Mouse (Mus musculus) left cerebral cortex, postnatal 25 days (tissue): ENCODE results near the gene Rfx1. TPM values are rescaled to one million over a fixed set of nuclear protein-coding genes. Genes with fewer than 3 reads are reported as not detected.

Experiments used
- DNase-seq, 2 experiments: peaks; one replicate each; pipeline ENCODE4 v3.0.0; 2022; ENCODE audit warnings: low spot score in 2 of 2, mixed read lengths in 1 of 2
- intact Hi-C: fragments of 180-260 bp; cut with DNase I; formaldehyde crosslinking; loops from one replicate; pipeline ENCODE4 v1.15.1; 2025
- microRNA-seq, 2 experiments: library from miRNA; unstranded; fragments of <30 nt; microRNA quantifications; one replicate each; pipeline ENCODE4 v1.2.0; 2022
- total RNA-seq, 2 experiments: library from RNA; stranded (reverse); gene quantifications; 2 replicates each; pipeline ENCODE4 v1.2.3; 2021

The Rfx1 gene
- total RNA-seq, 2 experiments from 2014 or later = 21.4 to 24.4 TPM

GRCm38 (mm10) chr8:84127202-84127901, 60.7 kb downstream of the Rfx1 start:
- no peak for DNase-seq
- intact Hi-C loops = no loop called here

GRCm38 (mm10) chr8:84128277-84128676, 61.6 kb downstream of the Rfx1 start:
- no peak for DNase-seq
- intact Hi-C loops = no loop called here

- intact Hi-C loops = no loop called here
- DNase-seq = peak in 1 of 2 experiments; percentile 15
Measured at GRCm38 (mm10) chr8:84130806-84131205, 64.2 kb downstream of the Rfx1 start.

- intact Hi-C loops = no loop called here
Measured at GRCm38 (mm10) chr8:84132225-84132624, 65.6 kb downstream of the Rfx1 start.

DNA sequence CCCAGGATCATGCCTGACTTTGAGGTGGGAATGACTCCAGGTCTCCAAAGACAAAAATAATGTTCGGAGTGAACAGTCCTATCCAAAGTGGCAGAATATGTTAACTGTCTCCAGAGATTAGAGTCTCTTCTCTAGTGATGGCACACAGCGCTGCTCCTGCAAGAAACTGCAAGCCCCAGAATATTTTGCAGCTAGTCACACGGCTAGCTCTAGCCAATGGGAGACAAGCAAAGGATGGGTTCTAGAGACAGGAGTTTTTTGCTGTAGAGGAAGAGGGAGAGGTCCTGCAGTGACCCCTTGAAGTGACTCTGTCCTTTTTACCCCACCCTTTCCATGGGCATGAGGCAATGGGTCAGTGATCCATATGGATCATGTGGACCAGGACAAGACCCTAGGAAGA, 71.2 kb downstream of the Rfx1 start:
- no peak for DNase-seq
- intact Hi-C loops = no loop called here

More at GRCm38 (mm10) chr8:84132225-84132624, 65.6 kb downstream of the Rfx1 start:
- no peak for DNase-seq

DNA sequence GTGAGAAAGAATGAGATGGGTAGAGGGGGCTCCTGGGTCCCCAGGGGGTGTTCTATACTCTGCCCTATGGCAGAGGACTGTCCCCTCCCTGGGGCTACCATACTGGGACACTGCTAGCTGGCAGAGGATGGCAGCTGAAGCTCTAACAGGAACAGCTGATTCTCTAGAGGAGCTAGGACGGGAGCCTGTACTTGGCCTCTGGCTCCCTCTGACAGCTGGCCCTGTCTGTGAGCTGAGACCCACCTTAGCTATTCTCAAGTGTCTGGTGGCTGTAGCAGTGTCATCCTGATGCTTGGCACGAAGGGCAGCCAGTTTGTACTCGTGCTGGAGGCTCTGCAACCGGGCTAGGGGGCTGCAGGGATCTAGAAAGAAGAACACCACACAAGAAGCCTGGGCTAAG, 74.2 kb downstream of the Rfx1 start:
- intact Hi-C loops = no loop called here
- no peak for DNase-seq

DNA sequence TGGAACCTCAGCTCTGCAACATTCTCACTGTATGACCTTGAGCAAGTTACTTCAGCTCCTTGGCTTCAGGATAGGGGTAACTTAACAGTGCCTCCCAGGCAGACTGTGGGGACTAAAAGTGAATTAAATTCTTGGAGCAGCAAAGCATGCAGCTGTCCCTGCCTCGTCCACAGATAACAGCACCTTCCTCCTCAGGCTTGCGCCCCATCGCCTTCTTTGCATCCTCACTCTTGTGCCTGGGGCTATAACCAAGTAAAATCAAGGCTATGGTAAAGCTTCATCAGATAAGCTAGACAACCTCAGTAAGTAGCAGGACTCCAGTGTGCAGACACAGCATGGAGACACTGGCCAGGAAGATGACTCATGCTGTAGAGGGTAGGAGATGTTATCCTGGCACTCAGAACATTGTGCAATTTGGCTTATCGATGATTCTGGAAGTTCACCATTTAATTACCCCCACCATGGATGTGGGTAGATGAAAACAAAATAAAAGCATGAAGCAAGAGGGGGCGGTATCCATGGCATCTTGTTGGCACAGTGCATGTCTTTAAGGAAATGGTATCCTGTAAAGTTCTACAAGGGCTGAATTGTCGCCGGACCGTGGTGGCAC, 78.1 kb downstream of the Rfx1 start:
- peak in 1 of 2 experiments; percentile 27 for DNase-seq
- intact Hi-C loops = no loop called here

Small RNA genes within 50 kb of the gene (microRNA-seq; reads per million reads assigned to microRNA genes)
- gene Mir709 = 0 reads per million in 2 experiments

Other genes with a start within 250 kb of the Rfx1 start
- gene Adgrl1, start 166.7 kb upstream of the Rfx1 start, total RNA-seq = 100 to 1,000 TPM; 415 to 434 TPM
- gene Gm10644, start 111.6 kb upstream of the Rfx1 start, total RNA-seq = under 1 TPM; 0.32 to 0.41 TPM
- gene Asf1b, start 111.3 kb upstream of the Rfx1 start, total RNA-seq = under 1 TPM; 0.60 to 0.73 TPM
- gene Prkaca, start 93.8 kb upstream of the Rfx1 start, total RNA-seq = 100 to 1,000 TPM; 250 to 258 TPM
- gene Samd1, start 69.2 kb upstream of the Rfx1 start, total RNA-seq = 10 to 100 TPM; 40.7 to 46.8 TPM
- under 1 TPM; 0.37 to 0.62 TPM for gene 1700067K01Rik, start 65.3 kb upstream of the Rfx1 start, total RNA-seq
- 1 to 10 TPM; 1.3 to 2.1 TPM for gene 2210011C24Rik, start 54.7 kb upstream of the Rfx1 start, total RNA-seq
- gene Palm3, start 45.4 kb upstream of the Rfx1 start, total RNA-seq = 1 to 10 TPM; 1.2 to 1.4 TPM
- gene Il27ra, start 24.2 kb upstream of the Rfx1 start, total RNA-seq = under 1 TPM; 0.16 to 0.62 TPM
- not detected for gene Rln3, start 21.8 kb upstream of the Rfx1 start, total RNA-seq
- gene Gm10643, start 1.7 kb upstream of the Rfx1 start, total RNA-seq = 1 to 10 TPM; 3.4 to 4.2 TPM
- 10 to 100 TPM; 16.8 to 18.4 TPM for gene Dcaf15, start 37.9 kb downstream of the Rfx1 start, total RNA-seq
- not detected for gene Podnl1, start 59.2 kb downstream of the Rfx1 start, total RNA-seq
- gene Cc2d1a, start 81.1 kb downstream of the Rfx1 start, total RNA-seq = 10 to 100 TPM; 46.6 to 49.4 TPM
- gene 4930432K21Rik, start 81.2 kb downstream of the Rfx1 start, total RNA-seq = 1 to 10 TPM; 1.4 to 1.6 TPM
- gene Nanos3, start 118.4 kb downstream of the Rfx1 start, total RNA-seq = 1 to 10 TPM; 2.6 to 3.2 TPM
- gene Zswim4, start 170.2 kb downstream of the Rfx1 start, total RNA-seq = 10 to 100 TPM; 13.0 to 13.9 TPM
- 100 to 1,000 TPM; 145 to 149 TPM for gene D8Ertd738e, start 182.9 kb downstream of the Rfx1 start, total RNA-seq
- 10 to 100 TPM; 13.4 to 15.7 TPM for gene Mri1, start 190.5 kb downstream of the Rfx1 start, total RNA-seq
- gene Ccdc130, start 203.5 kb downstream of the Rfx1 start, total RNA-seq = 10 to 100 TPM; 24.1 to 25.3 TPM